Mouse (Mus musculus): ENCODE measurements around the gene Olfr1275.

Gene Olfr1275

GRCm38 (mm10) chr2:111235186-111235585 is at the start of gene Olfr1275:
TSS of gene Olfr1275 (minus strand) at chr2:111235286.
- DNase-seq (ENCODE audit: extremely low read depth, low read depth, low spot score), result no peak

DNA sequence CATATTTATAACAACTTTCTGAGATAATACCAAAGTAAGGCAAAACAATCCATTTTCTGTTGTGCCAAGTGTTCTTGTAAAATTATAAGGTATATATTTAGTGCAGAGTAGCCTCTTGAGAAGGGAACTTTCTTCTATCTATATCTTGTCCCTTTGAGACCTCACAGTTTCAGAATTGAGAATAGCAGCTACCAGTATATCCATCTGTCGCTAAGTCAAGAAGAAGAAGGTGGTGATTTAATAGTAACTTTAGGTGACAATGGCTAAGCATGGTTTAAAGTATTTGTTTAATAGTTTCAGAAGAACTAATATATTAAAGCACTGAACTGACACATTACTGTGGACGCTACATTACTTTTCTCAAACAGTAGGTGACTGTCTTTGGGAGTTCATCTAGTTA is 38.9 kb upstream of the Olfr1275 start, which contains the start of gene Olfr1277:
Olfr1277 (minus strand) TSS at position 101 of the 400 bp plus-strand sequence.
- no peak for DNase-seq (ENCODE audit: extremely low read depth, low read depth, low spot score)

DNA sequence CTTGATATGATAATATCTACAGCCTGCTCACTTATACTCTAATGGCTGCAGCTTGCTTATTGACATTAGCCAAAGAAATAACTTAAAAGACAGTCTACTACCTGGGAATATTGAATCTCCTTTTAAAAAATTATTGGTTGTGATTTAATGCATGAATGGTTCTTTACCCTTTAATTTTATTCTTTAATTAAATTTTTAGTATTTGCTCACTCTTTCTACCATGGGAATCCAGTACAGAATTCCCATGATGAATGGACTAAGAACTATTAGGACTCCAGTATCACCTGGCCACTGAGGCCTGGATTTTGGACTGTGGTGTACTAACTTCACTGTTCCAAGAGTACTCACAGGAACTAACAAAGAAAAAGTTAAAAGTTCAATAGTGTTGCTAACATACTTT is 19.1 kb upstream of the Olfr1275 start, which contains the start of gene Olfr1276:
Olfr1276 (plus strand) TSS at position 301 of the 400 bp plus-strand sequence.
- DNase-seq (ENCODE audit: extremely low read depth, low read depth, low spot score), result no peak

- no peak for DNase-seq (ENCODE audit: extremely low read depth, low read depth, low spot score)
Measured at GRCm38 (mm10) chr2:111229502-111229901, 5.6 kb downstream of the Olfr1275 start, which contains the start of gene 4930430A15Rik. TSS of gene 4930430A15Rik (minus strand) at chr2:111229602.

DNA sequence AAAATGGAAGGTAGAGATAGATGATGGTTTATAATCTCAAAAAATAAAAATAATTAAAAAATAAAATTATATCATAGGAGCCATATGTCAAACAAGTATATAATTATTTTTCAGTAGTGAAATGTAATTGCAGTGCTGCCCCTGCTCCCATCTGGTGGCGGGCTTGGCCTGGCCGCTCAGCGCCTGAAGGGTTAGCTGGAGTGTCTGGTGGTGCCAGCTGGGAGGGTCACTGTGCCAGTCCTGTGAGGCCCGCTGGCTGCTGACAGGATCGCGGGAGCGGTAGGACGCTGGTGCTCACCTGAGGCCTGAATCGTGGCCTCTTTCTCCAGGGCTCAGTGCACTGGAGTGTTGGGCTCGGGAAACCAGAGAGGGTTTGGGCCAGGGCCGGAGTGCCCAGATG is 53.0 kb downstream of the Olfr1275 start:
- DNase-seq (ENCODE audit: extremely low read depth, low read depth, low spot score), result no peak

All from fat pad, adult 2 months (tissue).